Mouse (Mus musculus): Measurements from ENCODE around the gene Tmem256.

GRCm38 (mm10) chr11:69791420-69791819 lies 46.9 kb upstream of the Tmem256 start:
- TF ChIP-seq CTCF (IDR thresholded peaks at IDR 0.05; ENCODE audit: low read depth, low read length) (no peak), EP300 (IDR thresholded peaks at IDR 0.05; ENCODE audit: insufficient read depth, low read depth, low read length) (no peak)
